Mouse (Mus musculus) heart, postnatal 0 days (tissue): ENCODE results near the gene Borcs6.

ENCODE experiments used
- CTCF ChIP-seq: IDR thresholded peaks from 2 replicates; pipeline ENCODE4 v1.5.1; 2016; ENCODE audit warnings: antibody characterized with exemption, control low read depth, low read depth
- EP300 ChIP-seq: IDR thresholded peaks from 2 replicates; pipeline ENCODE4 v1.6.1; 2016; ENCODE audit warnings: antibody characterized with exemption, low read depth

- TF ChIP-seq CTCF (no peak), EP300 (no peak)
These were observed 46.8 kb downstream of the Borcs6 start for GRCm38 (mm10) chr11:69106299-69106698.
